Mouse (Mus musculus) forebrain, postnatal 0 days (tissue): ENCODE measurements around the gene Plek. TPM values are rescaled to one million over a fixed set of nuclear protein-coding genes. Genes with fewer than 3 reads are reported as not detected.

Source experiments
- ATAC-seq: fragments of 200-750 bp; cut with Nextera tagmentation; 2 replicates; pipeline ENCODE4 v1.8.0; 2017; ENCODE audit warnings: mild to moderate bottlenecking, moderate library complexity
- DNase-seq: peaks from one replicate; pipeline ENCODE4 v3.0.0-alpha.2; 2015
- H3K27ac ChIP-seq: fragments of 300-500 bp; sonication (generic); 2 replicates; pipeline ENCODE4 v1.5.1; 2014; ENCODE audit warnings: low read depth, mild to moderate bottlenecking, antibody characterized with exemption, low read length, moderate library complexity, mixed read lengths
- H3K27me3 ChIP-seq: fragments of 300-500 bp; sonication (generic); 2 replicates; pipeline ENCODE4 v1.6.1; 2014; ENCODE audit warnings: mild to moderate bottlenecking, low read length, mixed read lengths; ENCODE audit not compliant: insufficient read depth
- H3K36me3 ChIP-seq: fragments of 300-500 bp; sonication (generic); 2 replicates; pipeline ENCODE4 v1.6.1; 2014; ENCODE audit warnings: mild to moderate bottlenecking, moderate library complexity; ENCODE audit not compliant: insufficient read depth
- H3K4me1 ChIP-seq: fragments of 300-500 bp; sonication (generic); 2 replicates; pipeline ENCODE4 v1.6.1; 2014; ENCODE audit warnings: antibody characterized with exemption; ENCODE audit not compliant: insufficient read depth
- H3K4me2 ChIP-seq: fragments of 300-500 bp; sonication (generic); 2 replicates; pipeline ENCODE4 v1.6.1; 2014; ENCODE audit warnings: low read depth, mild to moderate bottlenecking, moderate library complexity
- H3K4me3 ChIP-seq: fragments of 300-500 bp; sonication (generic); 2 replicates; pipeline ENCODE4 v1.5.1; 2014; ENCODE audit warnings: low read depth, low read length, mixed read lengths
- H3K9ac ChIP-seq: fragments of 300-500 bp; sonication (generic); 2 replicates; pipeline ENCODE4 v1.6.1; 2014; ENCODE audit warnings: mild to moderate bottlenecking
- H3K9me3 ChIP-seq: fragments of 300-500 bp; sonication (generic); 2 replicates; pipeline ENCODE4 v1.6.1; 2016; ENCODE audit warnings: low read length
- CTCF ChIP-seq: sonication (generic); IDR thresholded peaks from 2 replicates; pipeline ENCODE4 v1.5.1; 2016; ENCODE audit warnings: antibody characterized with exemption, control low read depth, low read depth
- WGBS: fragments of 180-500 bp; shearing (Covaris S2); extraction: QIAGEN DNeasy Blood & Tissue Kit; methylation state at CpG from one replicate; pipeline ENCODE4 v1.1.7; 2014; 5-methylcytosine and 5-hydroxymethylcytosine counted together
- polyA plus RNA-seq: library from polyadenylated mRNA; unstranded; fragments of >200 nt; fragmentation: Nextera tagmentation; extraction: Ambion mirVana; gene quantifications from 2 replicates; pipeline ENCODE4 v1.2.1, GENCODE M21; 2015
- total RNA-seq: library from RNA; depleted of rRNA; stranded (reverse); fragments of >200 nt; gene quantifications from 2 replicates; pipeline ENCODE4 v1.2.3, GENCODE M21; 2014

Gene Plek
- total and polyA plus RNA-seq, 2 experiments from 2014 or later: 4.1 to 7.5 TPM

DNA sequence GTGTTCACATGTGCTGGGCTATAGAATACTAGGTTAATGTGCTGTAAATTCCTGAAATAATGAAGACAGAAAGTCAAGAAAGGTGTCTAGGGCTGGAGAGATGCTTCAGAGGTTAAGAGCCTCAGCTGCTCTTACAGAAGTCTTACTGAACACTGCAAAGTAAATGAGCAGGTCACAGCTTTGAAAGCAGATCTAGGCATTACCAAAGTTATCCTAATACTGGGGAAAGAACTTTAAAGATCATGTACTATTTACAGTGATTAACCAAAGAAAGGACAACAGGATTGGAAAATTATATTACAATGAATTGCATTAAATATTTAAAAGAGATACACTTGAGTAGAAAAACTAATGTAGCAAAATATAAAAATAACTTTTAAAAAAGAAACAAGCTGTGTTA lies 52.2 kb downstream of the Plek start:
- no peaks in the 10 kb centered on the region for H3K36me3 ChIP-seq
- no peaks in the 10 kb centered on the region for H3K27me3 ChIP-seq
- no peak for TF ChIP-seq CTCF
- no peak overlapping the region for H3K9ac ChIP-seq
- no peaks in the 10 kb centered on the region for H3K4me1 ChIP-seq
- DNase-seq (no peak), ATAC-seq (no peak)
- H3K9me3 ChIP-seq: no peaks in the 10 kb centered on the region
- no peak overlapping the region for H3K27ac ChIP-seq
- H3K4me2 ChIP-seq: no peak overlapping the region
- H3K4me3 ChIP-seq: no peak overlapping the region

DNA sequence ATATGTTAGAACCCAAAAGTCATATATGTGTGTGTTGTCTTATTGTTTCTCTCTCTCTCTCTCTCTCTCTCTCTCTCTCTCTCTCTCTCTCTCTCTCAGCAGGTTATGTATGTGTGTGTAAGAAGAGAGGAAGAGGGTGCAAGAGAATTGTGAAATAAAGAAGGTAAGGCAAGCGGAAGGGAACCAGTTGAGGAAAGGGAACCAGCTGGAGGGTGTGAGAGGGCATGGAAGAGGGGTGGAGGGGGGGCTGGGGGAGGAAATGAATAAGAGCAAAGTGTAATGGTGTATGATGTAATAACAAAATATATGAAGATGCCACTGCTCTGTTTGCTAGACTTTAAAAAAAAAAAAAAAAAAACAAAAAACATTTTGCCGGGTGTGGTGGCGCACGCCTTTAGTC lies 52.8 kb downstream of the Plek start:
- H3K4me1 ChIP-seq: no peaks in the 10 kb centered on the region
- no peak for TF ChIP-seq CTCF
- H3K4me2 ChIP-seq: no peak overlapping the region
- DNase-seq: no peak
- no peak overlapping the region for H3K27ac ChIP-seq
- no peak overlapping the region for H3K4me3 ChIP-seq
- ATAC-seq: no peak
- no peaks in the 10 kb centered on the region for H3K27me3 ChIP-seq
- WGBS: 97% methylated on average over 4 of the region's 4 CpGs
- H3K36me3 ChIP-seq: no peaks in the 10 kb centered on the region
- H3K9me3 ChIP-seq: no peaks in the 10 kb centered on the region
- H3K9ac ChIP-seq: no peak overlapping the region

DNA sequence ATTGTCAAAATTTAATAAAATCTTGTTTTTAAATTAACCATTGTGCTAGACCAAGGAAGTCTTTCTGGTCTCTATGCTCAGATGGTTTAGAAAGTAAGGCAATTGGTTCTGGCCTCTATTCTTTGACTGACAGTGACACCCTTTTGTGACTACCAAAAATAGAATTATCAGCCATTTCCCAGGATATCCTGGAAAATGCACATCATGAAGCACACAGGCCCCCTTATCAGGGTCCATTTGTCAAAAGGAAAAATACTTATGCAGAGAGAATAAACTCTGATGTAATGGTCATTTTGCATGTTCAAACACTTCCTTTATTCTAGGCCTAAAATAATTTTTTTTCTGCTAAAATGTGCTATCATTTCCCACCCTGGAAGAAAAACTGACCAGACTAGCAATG lies 54.7 kb downstream of the Plek start:
- H3K4me1 ChIP-seq: no peaks in the 10 kb centered on the region
- no peak overlapping the region for H3K27ac ChIP-seq
- no peak for ATAC-seq
- no peaks in the 10 kb centered on the region for H3K36me3 ChIP-seq
- H3K4me2 ChIP-seq: no peak overlapping the region
- H3K27me3 ChIP-seq: no peaks in the 10 kb centered on the region
- no peak overlapping the region for H3K4me3 ChIP-seq
- H3K9me3 ChIP-seq: no peaks in the 10 kb centered on the region
- no peak overlapping the region for H3K9ac ChIP-seq
- TF ChIP-seq CTCF: no peak
- no peak for DNase-seq

DNA sequence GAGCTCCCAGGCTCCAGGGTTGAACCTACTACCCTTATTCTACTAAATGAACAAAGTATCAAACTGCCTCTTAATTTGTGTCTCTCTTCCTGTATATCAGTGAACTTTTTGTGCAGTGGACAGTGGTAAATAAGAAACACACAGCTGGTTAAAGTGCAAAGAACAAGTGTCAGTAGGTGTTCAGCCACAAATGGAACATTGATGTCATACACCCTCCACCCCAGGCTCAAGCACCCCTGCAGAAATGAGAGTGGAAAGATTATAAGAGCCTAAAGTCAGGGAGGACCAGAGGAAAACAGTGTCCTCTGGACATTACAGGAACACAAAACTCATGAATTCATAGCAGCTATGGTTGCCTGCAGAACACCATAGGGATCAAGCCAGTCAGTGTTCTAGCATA lies 55.4 kb downstream of the Plek start:
- Histone ChIP-seq H3K4me1 (no peaks in the 10 kb centered on the region), H3K36me3 (no peaks in the 10 kb centered on the region), H3K9ac (no peak overlapping the region), H3K9me3 (no peaks in the 10 kb centered on the region), H3K4me2 (no peak overlapping the region), H3K27me3 (no peaks in the 10 kb centered on the region), H3K27ac (no peak overlapping the region), H3K4me3 (no peak overlapping the region)
- TF ChIP-seq CTCF: no peak
- DNase-seq: no peak
- no peak for ATAC-seq

DNA sequence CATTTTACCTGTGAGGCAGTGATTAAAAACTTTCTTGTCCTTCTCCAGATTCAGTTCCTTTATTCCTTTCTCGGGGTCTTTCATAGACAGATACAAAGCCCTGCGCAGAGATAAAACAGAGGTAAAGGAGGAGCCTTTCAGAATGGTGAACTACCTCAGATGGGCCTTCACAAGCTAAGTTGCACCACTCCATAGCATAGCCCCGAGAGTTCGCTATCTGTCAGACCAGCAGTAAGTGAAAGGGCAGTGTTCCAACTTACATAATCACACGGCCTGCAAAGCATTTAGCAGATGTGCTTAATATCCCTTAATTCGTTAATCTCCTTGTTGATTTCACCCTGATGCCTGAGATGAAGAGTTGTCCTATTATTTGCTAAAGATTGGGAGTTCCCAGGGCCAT lies 59.3 kb downstream of the Plek start:
- no peak for TF ChIP-seq CTCF
- no peak overlapping the region for H3K27ac ChIP-seq
- DNase-seq: no peak
- no peaks in the 10 kb centered on the region for H3K36me3 ChIP-seq
- H3K9me3 ChIP-seq: no peaks in the 10 kb centered on the region
- ATAC-seq: no peak
- no peak overlapping the region for H3K4me2 ChIP-seq
- no peak overlapping the region for H3K4me3 ChIP-seq
- no peaks in the 10 kb centered on the region for H3K27me3 ChIP-seq
- H3K9ac ChIP-seq: no peak overlapping the region
- 75% methylated on average over 6 of the region's 6 CpGs for WGBS
- H3K4me1 ChIP-seq: no peaks in the 10 kb centered on the region

DNA sequence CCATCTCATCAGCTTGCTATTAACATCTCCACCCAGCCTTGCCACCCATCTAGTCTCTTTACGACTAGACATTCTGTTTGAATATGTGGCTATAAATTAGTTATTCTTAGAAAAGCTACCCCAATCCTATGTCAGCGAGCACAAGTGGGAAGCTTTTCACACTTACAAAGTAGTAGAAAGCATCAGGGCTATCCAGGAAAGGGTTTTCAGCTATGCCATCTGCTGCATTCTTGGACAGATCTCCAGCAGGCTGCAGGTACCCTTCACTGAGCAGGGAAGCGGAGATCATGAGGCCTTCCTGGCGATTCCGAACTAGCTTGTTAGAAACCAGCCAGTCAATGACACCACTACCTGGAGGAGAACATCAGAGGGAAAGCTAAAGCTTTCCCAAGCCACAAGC lies 62.3 kb downstream of the Plek start:
- H3K4me3 ChIP-seq: no peak overlapping the region
- no peaks in the 10 kb centered on the region for H3K9me3 ChIP-seq
- TF ChIP-seq CTCF: no peak
- 86% methylated on average over 5 of the region's 5 CpGs for WGBS
- H3K27ac ChIP-seq: no peak overlapping the region
- H3K27me3 ChIP-seq: no peaks in the 10 kb centered on the region
- H3K4me1 ChIP-seq: no peaks in the 10 kb centered on the region
- H3K36me3 ChIP-seq: no peaks in the 10 kb centered on the region
- no peak overlapping the region for H3K9ac ChIP-seq
- DNase-seq: no peak
- no peak for ATAC-seq
- H3K4me2 ChIP-seq: no peak overlapping the region

DNA sequence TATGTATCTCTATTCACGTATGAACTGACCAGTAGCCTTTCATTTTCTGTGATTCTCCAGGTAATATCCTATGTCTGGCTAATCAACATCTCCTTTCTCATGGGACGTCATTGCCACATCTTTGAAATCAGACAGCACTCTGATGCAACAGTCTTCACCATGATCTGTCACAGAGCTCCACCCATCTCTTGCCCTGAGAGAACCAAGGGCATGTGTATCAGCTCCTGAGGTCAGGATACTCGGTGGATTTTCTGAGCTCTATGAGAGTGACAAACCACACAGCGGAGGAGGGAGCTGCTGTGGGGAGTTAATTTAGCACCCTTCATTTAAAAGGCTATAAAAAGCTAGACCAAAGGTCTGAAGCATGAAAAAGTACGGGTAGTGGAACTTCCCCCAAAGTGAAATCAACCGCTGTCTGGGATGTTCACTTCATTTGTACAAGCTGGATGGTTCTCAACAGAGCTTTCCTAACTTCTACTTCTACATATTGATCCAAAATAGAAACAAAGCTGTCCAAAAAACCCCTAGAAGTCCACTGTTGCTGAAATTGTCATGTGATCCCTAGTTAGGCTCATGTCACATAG lies 64.3 kb downstream of the Plek start:
- no peak for DNase-seq
- 89% methylated on average over 6 of the region's 6 CpGs for WGBS
- Histone ChIP-seq H3K27ac (no peak overlapping the region), H3K27me3 (no peaks in the 10 kb centered on the region), H3K9ac (no peak overlapping the region), H3K4me2 (no peak overlapping the region), H3K36me3 (no peaks in the 10 kb centered on the region), H3K4me3 (no peak overlapping the region), H3K4me1 (no peaks in the 10 kb centered on the region), H3K9me3 (no peaks in the 10 kb centered on the region)
- ATAC-seq: no peak
- TF ChIP-seq CTCF: no peak
